8 mouse cellular contexts compared by ENCODE assay signal in genomic region chr15:82353078-82353744, GRCm38 (mm10). TPM values are rescaled to one million over a fixed set of nuclear protein-coding genes. Genes with fewer than 3 reads are reported as not detected.
A peak's percentile ranks its signal among the peaks of the same experiment; 100 is the strongest.
DNase-seq lines count a peak whose midpoint lies in the region; ATAC-seq and TF ChIP-seq lines count a peak whose summit lies in the region.

No protein-coding gene starts in this region.

- no peak for ATAC-seq in heart, embryonic 11.5 days (replicated peaks; ENCODE audit: insufficient number of reproducible peaks, low FRiP score, low TSS enrichment)
- ATAC-seq in forebrain, embryonic 13.5 days, result no peak

- peaks cover 9% of the 10 kb centered on the region; the same call in 1 of the 2 replicates for H3K4me1 ChIP-seq in heart, embryonic 11.5 days (ENCODE audit: control insufficient read depth, insufficient read depth, low read length)
- no peaks in the 10 kb centered on the region for H3K4me1 ChIP-seq in ES-Bruce4 (ENCODE audit: control insufficient read depth, insufficient read depth, low read length)
- peaks cover 23% of the 10 kb centered on the region for H3K4me1 ChIP-seq in forebrain, embryonic 13.5 days
- peaks cover 25% of the 10 kb centered on the region for H3K4me1 ChIP-seq in liver, adult 2 months (ENCODE audit: control insufficient read depth, insufficient read depth, low read length)

- 27% methylated on average over 14 of the region's 14 CpGs for WGBS in heart, embryonic 11.5 days (ENCODE audit: insufficient replicate concordance)
- 33% methylated on average over 14 of the region's 14 CpGs for WGBS in forebrain, embryonic 13.5 days
- WGBS in liver, adult 2 months, result 6% methylated on average over 14 of the region's 14 CpGs

- H3K4me2 ChIP-seq in heart, embryonic 11.5 days, result peak overlapping the region; percentile 88
- H3K4me2 ChIP-seq in forebrain, embryonic 13.5 days, result peak overlapping the region; percentile 77

- peak overlapping the region; percentile 85 for H3K27ac ChIP-seq in heart, embryonic 11.5 days (ENCODE audit: low read depth, low read length)
- no peak overlapping the region for H3K27ac ChIP-seq in ES-Bruce4 (ENCODE audit: insufficient read depth, low read length)
- peak overlapping the region; percentile 81; the same call in 1 of the 2 replicates for H3K27ac ChIP-seq in forebrain, embryonic 13.5 days
- H3K27ac ChIP-seq in liver, adult 2 months (replicated peaks; ENCODE audit: insufficient read depth, low read depth, low read length), result peak overlapping the region; percentile 95

- H3K36me3 ChIP-seq in heart, embryonic 11.5 days (ENCODE audit: control insufficient read depth, insufficient read depth, low read length), result peaks cover 25% of the 10 kb centered on the region
- H3K36me3 ChIP-seq in ES-Bruce4 (ENCODE audit: control insufficient read depth, insufficient read depth, low read length, poor library complexity, severe bottlenecking), result peaks cover 12% of the 10 kb centered on the region
- H3K36me3 ChIP-seq in forebrain, embryonic 13.5 days (ENCODE audit: poor library complexity, severe bottlenecking), result peaks cover 29% of the 10 kb centered on the region
- peaks cover 17% of the 10 kb centered on the region for H3K36me3 ChIP-seq in liver, adult 2 months (ENCODE audit: control insufficient read depth, insufficient read depth, low read length)

- no peaks in the 10 kb centered on the region for H3K27me3 ChIP-seq in heart, embryonic 11.5 days (ENCODE audit: control insufficient read depth, insufficient read depth, low read length)
- no peaks in the 10 kb centered on the region for H3K27me3 ChIP-seq in ES-Bruce4 (ENCODE audit: control insufficient read depth, insufficient read depth, low read length, poor library complexity, severe bottlenecking)
- H3K27me3 ChIP-seq in forebrain, embryonic 13.5 days, result no peaks in the 10 kb centered on the region
- no peaks in the 10 kb centered on the region for H3K27me3 ChIP-seq in liver, adult 2 months (ENCODE audit: control insufficient read depth, insufficient read depth, low read length)

- H3K4me3 ChIP-seq in heart, embryonic 11.5 days (ENCODE audit: low read depth, low read length), result peak overlapping the region; percentile 95
- H3K4me3 ChIP-seq in ES-Bruce4 (ENCODE audit: low read depth, low read length), result peak overlapping the region; percentile 92
- H3K4me3 ChIP-seq in forebrain, embryonic 13.5 days, result peak overlapping the region; percentile 83
- H3K4me3 ChIP-seq in liver, adult 2 months (ENCODE audit: insufficient read depth, low read depth, low read length), result peak overlapping the region; percentile 90

- TF ChIP-seq EP300 in ES-Bruce4 (IDR thresholded peaks at IDR 0.05; ENCODE audit: insufficient read depth, low read depth, low read length), result no peak

- H3K79me2 ChIP-seq in liver, adult 2 months (ENCODE audit: control insufficient read depth, insufficient read depth, low read length), result peaks cover 24% of the 10 kb centered on the region

- H3K9ac ChIP-seq in heart, embryonic 11.5 days (ENCODE audit: low read depth, low read length), result peak overlapping the region; percentile 99
- H3K9ac ChIP-seq in ES-Bruce4 (ENCODE audit: low read depth, poor library complexity, severe bottlenecking), result peak overlapping the region; percentile 91
- H3K9ac ChIP-seq in forebrain, embryonic 13.5 days, result peak overlapping the region; percentile 96
- peak overlapping the region; percentile 97 for H3K9ac ChIP-seq in liver, adult 2 months (ENCODE audit: low read depth, low read length)

- TF ChIP-seq CTCF in ES-Bruce4 (IDR thresholded peaks at IDR 0.05; ENCODE audit: low read depth, low read length), result no peak
- no peak for TF ChIP-seq CTCF in liver, adult 2 months (IDR thresholded peaks at IDR 0.05; ENCODE audit: low read depth, low read length)

- TF ChIP-seq POLR2A in ES-Bruce4 (IDR thresholded peaks at IDR 0.05; ENCODE audit: insufficient read depth, low read length), result no peak
- no peak for TF ChIP-seq POLR2A in liver, adult 2 months (IDR thresholded peaks at IDR 0.05; ENCODE audit: extremely low read depth, insufficient read depth, low read length)

- no peaks in the 10 kb centered on the region for H3K9me3 ChIP-seq in heart, embryonic 11.5 days (replicated peaks; ENCODE audit: control insufficient read depth, low read length)
- no peaks in the 10 kb centered on the region for H3K9me3 ChIP-seq in ES-Bruce4 (replicated peaks; ENCODE audit: control insufficient read depth, insufficient read depth, low read length, poor library complexity, severe bottlenecking)
- H3K9me3 ChIP-seq in forebrain, embryonic 13.5 days (replicated peaks), result no peaks in the 10 kb centered on the region

- DNase-seq in heart, postnatal 4 days, result no peak
- DNase-seq in liver, adult 2 months (ENCODE audit: extremely low read depth, low read depth, low spot score), result peak; percentile 60
- peak; percentile 33 for DNase-seq in thymus, postnatal 14 days
- no peak for DNase-seq in gastrocnemius, adult 8-10 months (ENCODE audit: low spot score in 2 of 2)
- no peak for DNase-seq in embryo, embryonic 11 days

RNA-seq across cellular contexts. Expression of gene Ndufa6, which starts 0.9 kb away (rescaled TPM):
- polyA plus RNA-seq in heart, embryonic 11.5 days (2014; fragmentation: Nextera tagmentation; extraction: Ambion mirVana), result 462 and 487 TPM in 2 replicates
- 100 to 1,000 TPM; 438 to 494 TPM for total RNA-seq in heart, postnatal 4 days (2021)
- 212 and 236 TPM in 2 replicates for polyA plus RNA-seq in ES-Bruce4 (2011; ENCODE audit: insufficient read depth, insufficient read length, low read depth, missing spikeins)
- 318 and 358 TPM in 2 replicates for polyA plus RNA-seq in forebrain, embryonic 13.5 days (2015; fragmentation: Nextera tagmentation; extraction: Ambion mirVana)
- 931 and 1,175 TPM in 2 replicates for total RNA-seq in liver, adult 2 months (2014; rRNA removed)
- polyA plus RNA-seq in liver, adult 2 months (2012; rRNA removed), result 441 and 456 TPM in 2 replicates
- 100 to 1,000 TPM; 397 to 462 (median 441) TPM for total RNA-seq in gastrocnemius, adult 8-10 months (2022)

RNA-seq across cellular contexts. Expression of gene Smdt1, which starts 14.5 kb away (rescaled TPM):
- 320 and 330 TPM in 2 replicates for polyA plus RNA-seq in heart, embryonic 11.5 days (2014; fragmentation: Nextera tagmentation; extraction: Ambion mirVana)
- total RNA-seq in heart, postnatal 4 days (2021), result 100 to 1,000 TPM; 176 to 206 TPM
- polyA plus RNA-seq in ES-Bruce4 (2011; ENCODE audit: insufficient read depth, insufficient read length, low read depth, missing spikeins), result 84.8 and 86.7 TPM in 2 replicates
- 303 and 321 TPM in 2 replicates for polyA plus RNA-seq in forebrain, embryonic 13.5 days (2015; fragmentation: Nextera tagmentation; extraction: Ambion mirVana)
- total RNA-seq in liver, adult 2 months (2014; rRNA removed), result 137 and 141 TPM in 2 replicates
- 165 and 186 TPM in 2 replicates for polyA plus RNA-seq in liver, adult 2 months (2012; rRNA removed)
- total RNA-seq in gastrocnemius, adult 8-10 months (2022), result 100 to 1,000 TPM; 129 to 149 (median 142) TPM

RNA-seq across cellular contexts. Expression of gene Pheta2, which starts 14.5 kb away (rescaled TPM):
- polyA plus RNA-seq in heart, embryonic 11.5 days (2014; fragmentation: Nextera tagmentation; extraction: Ambion mirVana), result 10.0 and 11.3 TPM in 2 replicates
- 1 to 10 TPM; 3.7 to 4.8 TPM for total RNA-seq in heart, postnatal 4 days (2021)
- 1.8 and 2.7 TPM in 2 replicates for polyA plus RNA-seq in ES-Bruce4 (2011; ENCODE audit: insufficient read depth, insufficient read length, low read depth, missing spikeins)
- polyA plus RNA-seq in forebrain, embryonic 13.5 days (2015; fragmentation: Nextera tagmentation; extraction: Ambion mirVana), result 1.3 and 1.8 TPM in 2 replicates
- total RNA-seq in liver, adult 2 months (2014; rRNA removed), result 0.09 and 0.54 TPM in 2 replicates
- 0.10 and 0.19 TPM in 2 replicates for polyA plus RNA-seq in liver, adult 2 months (2012; rRNA removed)
- under 1 TPM; 0.17 to 0.43 (median 0.36) TPM for total RNA-seq in gastrocnemius, adult 8-10 months (2022)

RNA-seq across cellular contexts. Expression of gene Naga, which starts 14.5 kb away (rescaled TPM):
- polyA plus RNA-seq in heart, embryonic 11.5 days (2014; fragmentation: Nextera tagmentation; extraction: Ambion mirVana), result 33.4 and 38.7 TPM in 2 replicates
- 10 to 100 TPM; 40.0 to 41.1 TPM for total RNA-seq in heart, postnatal 4 days (2021)
- 29.5 and 30.0 TPM in 2 replicates for polyA plus RNA-seq in ES-Bruce4 (2011; ENCODE audit: insufficient read depth, insufficient read length, low read depth, missing spikeins)
- 19.4 and 25.2 TPM in 2 replicates for polyA plus RNA-seq in forebrain, embryonic 13.5 days (2015; fragmentation: Nextera tagmentation; extraction: Ambion mirVana)
- 29.6 and 30.1 TPM in 2 replicates for total RNA-seq in liver, adult 2 months (2014; rRNA removed)
- polyA plus RNA-seq in liver, adult 2 months (2012; rRNA removed), result 61.9 and 67.0 TPM in 2 replicates
- 10 to 100 TPM in 2 of 4 experiments, 1 to 10 TPM in 2; 7.7 to 11.6 (median 10.1) TPM for total RNA-seq in gastrocnemius, adult 8-10 months (2022)

RNA-seq across cellular contexts. Expression of gene Cyp2d22, which starts 26.8 kb away (rescaled TPM):
- 4.1 and 4.4 TPM in 2 replicates for polyA plus RNA-seq in heart, embryonic 11.5 days (2014; fragmentation: Nextera tagmentation; extraction: Ambion mirVana)
- 10 to 100 TPM; 15.0 to 17.1 TPM for total RNA-seq in heart, postnatal 4 days (2021)
- polyA plus RNA-seq in ES-Bruce4 (2011; ENCODE audit: insufficient read depth, insufficient read length, low read depth, missing spikeins), result 1.1 and 1.9 TPM in 2 replicates
- polyA plus RNA-seq in forebrain, embryonic 13.5 days (2015; fragmentation: Nextera tagmentation; extraction: Ambion mirVana), result 1.6 and 1.7 TPM in 2 replicates
- 83.3 and 105 TPM in 2 replicates for total RNA-seq in liver, adult 2 months (2014; rRNA removed)
- polyA plus RNA-seq in liver, adult 2 months (2012; rRNA removed), result 316 and 337 TPM in 2 replicates
- total RNA-seq in gastrocnemius, adult 8-10 months (2022), result 10 to 100 TPM in 3 of 4 experiments, 1 to 10 TPM in 1; 7.2 to 14.5 (median 11.5) TPM

Comparison
In these comparisons a context has a peak if more than half of its experiments do, and no peak if none do; other contexts are left out.
1. DNase-seq: peak in liver, adult 2 months (single experiment) and thymus, postnatal 14 days (single experiment); none in heart, postnatal 4 days (single experiment), gastrocnemius, adult 8-10 months (0 of 2) and embryo, embryonic 11 days (single experiment).
2. Peak in every context shown above with its lines, with median percentiles within 50 percentile points of each other: H3K4me3 ChIP-seq and H3K9ac ChIP-seq.